Mouse (Mus musculus) testis, adult 2 months (tissue): Measurements from ENCODE around the gene Mlf2.

ENCODE experiments used
- CTCF ChIP-seq: fragments of 200-500 bp; IDR thresholded peaks from 2 replicates; pipeline ENCODE4 v1.5.1; 2012; ENCODE audit warnings: low read depth, mild to moderate bottlenecking, inconsistent platforms, low read length, moderate library complexity; ENCODE audit not compliant: control insufficient read depth, insufficient read depth, insufficient replicate concordance
- POLR2A ChIP-seq: fragments of 200-500 bp; IDR thresholded peaks from 2 replicates; pipeline ENCODE4 v1.6.1; 2012; ENCODE audit warnings: low read depth, mild to moderate bottlenecking, inconsistent platforms, low read length, moderate library complexity; ENCODE audit not compliant: control insufficient read depth

GRCm38 (mm10) chr6:124919695-124920317 is 11.4 kb upstream of the Mlf2 start, which contains the start of gene Ptms:
- no peak for TF ChIP-seq CTCF
- TF ChIP-seq POLR2A = peak; percentile 85
